Mouse (Mus musculus) neural tube, embryonic 10.5 days (tissue): ENCODE measurements around the gene Arpc3.
"Not testable (repeated sequence)": the region's sequence is repeated elsewhere in the genome, so short reads cannot be mapped to it uniquely, and the experiment has no call there.

Experiments used
- DNase-seq: peaks from one replicate; pipeline ENCODE4 v3.0.0-alpha.2; 2017; ENCODE audit warnings: low spot score; ENCODE audit errors: extremely low spot score

The Arpc3 gene

DNA sequence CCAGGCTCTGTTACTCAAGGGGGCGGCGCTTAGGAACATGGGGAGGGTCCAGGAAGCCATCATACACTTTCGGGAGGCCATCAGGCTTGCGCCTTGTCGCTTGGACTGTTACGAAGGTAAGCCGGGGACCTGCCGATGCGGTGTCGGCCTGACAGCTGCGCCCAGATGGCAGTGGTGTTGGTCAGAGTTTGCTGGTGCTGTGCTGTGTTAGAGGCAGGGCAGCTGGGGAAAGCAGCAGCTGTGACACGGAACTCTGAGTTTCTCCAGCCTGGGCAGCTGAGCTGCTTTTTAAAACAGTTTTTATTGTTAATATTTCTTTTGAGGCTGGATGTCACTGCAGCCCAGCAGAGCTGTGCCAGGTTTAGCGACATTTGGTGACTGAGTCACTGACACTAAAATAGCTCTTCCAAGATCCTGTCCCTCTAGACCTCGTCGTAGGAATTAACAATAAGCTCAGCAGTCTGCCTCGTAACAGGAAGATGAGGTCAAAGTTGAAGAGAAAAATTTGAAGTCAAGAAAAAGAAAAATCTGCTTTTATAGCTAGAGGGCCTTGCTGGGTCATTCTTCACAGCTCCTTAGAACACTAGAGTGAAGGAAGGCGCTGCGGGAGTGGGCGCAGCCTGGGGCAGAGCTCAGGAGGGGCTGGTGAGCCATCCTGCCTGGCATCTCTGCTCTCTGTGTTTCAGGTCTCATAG is 47.9 kb downstream of the Arpc3 start:
- DNase-seq, result no peak

DNA sequence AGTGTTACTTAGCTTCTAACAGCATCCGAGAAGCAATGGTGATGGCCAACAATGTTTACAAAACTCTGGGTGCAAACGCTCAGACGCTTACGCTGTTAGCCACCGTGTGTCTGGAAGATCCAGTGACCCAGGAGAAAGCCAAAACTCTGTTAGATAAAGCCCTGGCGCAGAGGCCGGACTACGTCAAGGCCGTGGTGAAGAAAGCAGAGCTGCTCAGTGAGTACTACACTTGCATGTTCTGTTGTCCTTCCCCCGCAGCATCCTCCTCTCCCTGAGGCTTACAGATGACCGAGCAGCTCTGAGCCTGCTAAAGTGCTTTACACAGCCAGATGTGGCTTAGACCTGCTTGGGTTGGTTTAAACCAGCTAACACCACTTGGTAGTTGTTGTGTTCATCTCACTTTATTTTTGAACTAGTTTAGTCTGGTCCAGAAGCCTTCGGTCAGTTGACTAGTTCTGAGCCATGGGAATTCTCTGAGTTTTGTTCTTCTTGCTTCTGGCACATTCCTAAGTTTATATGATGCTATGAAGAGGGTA is 48.5 kb downstream of the Arpc3 start:
- no peak for DNase-seq

DNA sequence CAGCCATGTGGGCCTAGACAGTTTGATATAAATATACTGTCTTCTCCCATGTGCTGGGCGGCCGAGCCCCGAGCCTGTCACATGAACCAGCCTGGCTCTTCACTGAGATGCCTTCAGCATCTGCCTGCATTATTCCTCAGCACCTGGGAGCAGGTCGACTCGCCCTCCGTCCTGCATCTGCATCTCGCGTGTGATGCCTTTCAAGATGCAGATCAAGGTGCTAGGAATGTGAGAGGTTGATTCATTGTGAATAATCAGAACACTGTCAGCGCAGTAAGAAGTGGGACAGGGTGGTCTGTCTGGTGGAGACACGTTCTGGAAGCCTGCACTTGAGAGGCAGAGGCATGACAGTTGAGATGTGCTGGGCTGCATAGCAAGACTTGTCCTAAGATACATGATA is 52.8 kb downstream of the Arpc3 start:
- DNase-seq, result no peak

DNA sequence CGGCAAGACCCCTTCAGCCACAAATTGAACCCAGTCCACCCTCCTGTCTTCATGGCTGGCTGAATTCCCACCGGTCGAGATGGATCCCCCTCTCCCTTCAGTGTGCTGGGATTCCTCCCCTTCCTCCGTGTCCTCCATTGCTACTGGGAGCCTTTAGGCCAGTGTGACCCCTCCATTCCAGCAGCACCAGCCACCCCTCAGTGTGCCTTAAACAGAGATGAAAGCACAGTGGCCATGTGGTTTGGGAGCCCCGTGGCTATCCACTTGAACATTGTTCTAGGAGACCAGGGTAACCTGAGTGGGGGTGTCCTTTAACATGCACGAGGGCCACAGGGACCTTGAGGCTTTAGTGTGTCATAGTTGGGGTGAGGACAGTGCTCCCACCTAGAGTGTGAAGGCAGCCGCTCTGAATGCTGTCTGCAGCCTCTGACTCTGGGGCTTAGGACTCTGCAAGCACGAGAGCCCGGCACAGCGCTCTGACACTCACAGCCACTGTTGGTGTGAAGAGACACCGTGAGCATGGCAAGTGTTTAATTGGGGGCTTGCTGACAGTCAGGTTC is 53.5 kb downstream of the Arpc3 start:
- DNase-seq, result no peak

DNA sequence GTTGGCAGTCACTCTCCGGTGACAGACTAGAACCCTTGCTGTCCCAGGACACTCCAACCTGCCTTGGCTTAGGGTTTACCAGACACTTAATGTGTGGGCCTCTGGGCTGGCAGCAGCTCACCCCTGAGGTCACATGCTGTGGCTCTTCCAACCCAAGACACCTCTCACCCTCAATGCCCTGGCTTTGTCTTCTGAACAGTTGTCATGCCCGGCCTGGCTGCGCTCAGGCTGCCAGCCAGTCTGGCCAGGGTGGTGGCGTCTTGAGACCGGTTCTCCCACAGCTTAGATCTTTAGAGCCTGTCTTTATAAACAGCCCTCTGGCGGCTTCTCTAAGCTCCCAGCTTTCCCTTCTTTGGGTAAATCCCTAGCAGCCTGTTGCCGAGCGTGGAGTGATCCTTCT is 56.2 kb downstream of the Arpc3 start:
- no peak for DNase-seq

DNA sequence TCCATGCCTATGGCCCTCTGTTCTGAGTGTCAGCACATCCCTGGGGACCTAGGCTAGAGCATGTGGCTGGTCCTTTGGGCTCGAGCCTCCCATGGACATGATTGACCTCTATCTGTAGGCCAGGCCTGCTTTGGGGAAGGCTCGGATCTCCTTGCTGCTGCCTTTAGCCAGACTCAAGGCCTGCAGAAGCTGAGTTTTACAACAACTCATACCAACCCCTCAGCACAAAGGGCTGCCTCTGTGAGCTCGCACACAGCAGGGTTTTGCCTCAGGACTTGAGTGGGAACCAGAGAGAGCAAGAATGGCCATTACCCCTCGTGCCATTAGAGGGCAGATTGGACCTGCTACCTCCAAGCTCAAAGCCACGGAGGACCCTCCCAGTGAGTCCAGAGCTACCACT is 57.2 kb downstream of the Arpc3 start:
- DNase-seq, result no peak

DNA sequence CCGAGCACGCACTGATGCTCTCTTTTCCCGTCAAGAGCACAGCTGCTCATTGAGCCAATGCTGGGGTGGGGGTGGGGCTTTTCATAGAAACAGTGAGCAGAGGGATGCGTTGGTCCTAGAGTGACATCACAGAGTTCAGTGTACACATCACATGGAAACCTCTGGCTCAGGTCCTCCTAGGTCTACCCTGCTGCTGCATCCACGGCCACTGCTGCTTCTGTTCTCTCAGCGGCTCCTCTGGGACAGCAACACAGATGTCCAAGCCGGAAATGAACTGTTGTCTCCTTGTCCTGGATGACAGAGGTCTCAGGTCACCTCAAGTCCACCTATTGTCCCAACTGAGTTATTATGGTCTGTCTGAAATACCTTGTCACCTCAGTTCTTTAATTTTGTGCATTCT is 58.3 kb downstream of the Arpc3 start:
- no peak for DNase-seq

DNA sequence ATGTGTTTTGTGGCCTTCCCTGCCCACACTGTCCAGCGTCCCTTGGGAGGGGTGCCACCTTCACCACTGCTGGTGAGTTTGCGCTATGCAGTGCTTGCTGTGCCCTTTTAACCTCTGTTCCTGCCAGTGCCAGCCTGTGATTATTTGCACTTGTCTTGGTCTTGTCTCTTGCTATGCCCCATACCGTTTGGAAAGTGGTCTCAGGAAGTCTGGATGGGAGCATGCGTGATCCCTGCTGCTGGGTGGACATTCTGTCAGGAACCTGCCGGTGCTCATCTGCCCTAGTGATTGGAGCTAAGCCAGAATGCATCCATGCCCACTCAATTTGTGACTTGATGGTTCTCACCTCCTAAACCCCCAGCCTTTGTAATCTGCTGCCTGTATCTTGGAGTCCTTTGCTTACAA is 59.2 kb downstream of the Arpc3 start:
- DNase-seq, result no peak

DNA sequence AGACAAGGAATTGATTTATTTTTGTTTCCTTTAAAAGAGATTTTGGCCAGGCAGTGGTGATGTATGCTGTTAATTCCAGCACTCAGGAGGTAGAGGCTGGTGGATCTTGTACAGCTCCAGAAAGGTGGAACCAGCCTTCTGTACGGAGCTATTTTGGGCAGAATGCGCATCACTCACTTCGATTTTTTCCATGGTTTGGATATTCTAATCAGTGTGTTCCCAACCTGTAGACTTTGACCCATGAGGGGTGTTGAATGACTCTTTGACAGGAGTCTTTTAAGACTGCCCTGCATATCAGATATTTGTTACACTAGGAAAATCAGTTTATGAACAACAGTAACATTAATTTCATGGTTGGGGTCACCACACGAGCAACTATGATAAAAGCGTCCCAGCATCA is 59.6 kb downstream of the Arpc3 start:
- DNase-seq, result no peak

DNA sequence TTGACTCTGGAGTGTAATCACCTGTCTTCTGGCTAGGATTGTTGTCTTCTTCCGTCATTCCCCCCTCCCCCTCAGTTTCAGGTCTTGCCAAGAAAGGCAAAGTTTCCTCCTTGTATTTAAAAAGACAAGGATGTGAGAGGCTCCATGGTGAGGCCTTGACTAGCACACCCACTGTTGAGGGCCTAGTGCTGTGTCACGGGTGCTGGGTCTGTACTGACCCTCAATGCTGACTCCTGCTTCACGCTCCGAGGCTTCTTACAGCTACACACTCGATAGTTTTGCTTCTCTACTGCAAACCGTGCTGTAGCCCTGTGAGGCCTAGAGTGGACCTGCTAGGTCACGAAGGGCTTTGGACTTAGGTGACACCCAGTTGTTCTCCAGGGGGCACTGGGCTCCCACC is 60.5 kb downstream of the Arpc3 start:
- DNase-seq, result no peak

DNA sequence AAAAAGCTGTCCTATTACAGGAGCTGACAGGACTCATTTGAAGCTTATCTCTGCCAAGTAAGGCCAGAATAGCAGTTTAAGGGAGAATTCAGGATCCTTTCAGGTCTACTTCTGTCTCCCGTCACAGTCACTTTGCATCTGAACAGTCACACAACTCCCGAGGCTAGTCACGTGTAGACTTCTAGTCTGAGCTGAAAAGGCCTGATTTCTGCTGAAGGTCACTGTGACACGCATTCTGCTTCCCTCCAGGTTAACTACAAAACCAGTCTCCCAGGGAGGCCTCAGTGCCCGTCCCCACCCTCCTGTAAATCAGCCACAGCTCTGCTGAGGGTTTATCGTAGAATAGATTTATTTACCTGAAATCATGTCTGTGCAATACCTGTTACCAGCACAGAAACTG is 61.5 kb downstream of the Arpc3 start:
- DNase-seq, result no peak

DNA sequence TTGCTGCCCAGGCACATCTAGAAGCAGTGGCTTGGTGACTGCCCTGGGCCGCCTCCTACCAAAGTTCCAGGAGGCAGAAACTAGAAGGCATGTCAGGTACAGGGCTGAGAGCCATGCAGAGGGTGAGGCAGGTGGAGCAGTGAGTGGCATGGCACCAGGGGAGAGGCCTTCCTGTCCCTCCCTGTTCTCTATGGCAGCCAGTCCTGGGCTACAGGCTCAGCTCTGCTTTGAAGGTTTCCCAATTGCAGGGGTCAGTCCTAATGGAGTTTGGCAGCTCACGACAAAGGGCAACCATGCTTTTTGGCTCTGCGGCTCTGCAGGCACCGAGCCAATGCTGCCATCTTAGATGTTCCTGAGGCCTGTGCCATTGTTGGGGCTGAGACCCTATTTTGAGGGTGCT is 62.8 kb downstream of the Arpc3 start:
- DNase-seq, result no peak

DNA sequence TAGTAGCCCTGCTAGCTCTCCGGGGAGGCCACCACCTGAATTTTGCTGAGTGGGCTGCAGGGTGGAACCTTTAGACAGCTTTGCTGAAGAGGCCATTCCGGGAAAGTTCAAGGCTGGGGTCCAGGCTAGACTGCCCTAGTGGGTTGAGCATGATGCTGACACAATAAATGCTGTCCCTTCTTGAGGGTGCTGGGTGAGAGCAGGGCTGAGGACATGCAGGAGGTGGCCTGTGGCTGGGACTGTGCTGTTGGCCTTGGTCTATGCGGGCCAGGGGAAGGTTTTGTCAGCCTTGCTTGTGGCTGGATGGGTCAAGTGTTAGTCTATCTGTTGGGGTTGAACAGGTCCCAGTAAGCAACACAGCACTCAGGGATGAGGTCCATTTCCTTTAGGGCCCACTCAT is 63.2 kb downstream of the Arpc3 start:
- no peak for DNase-seq

DNA sequence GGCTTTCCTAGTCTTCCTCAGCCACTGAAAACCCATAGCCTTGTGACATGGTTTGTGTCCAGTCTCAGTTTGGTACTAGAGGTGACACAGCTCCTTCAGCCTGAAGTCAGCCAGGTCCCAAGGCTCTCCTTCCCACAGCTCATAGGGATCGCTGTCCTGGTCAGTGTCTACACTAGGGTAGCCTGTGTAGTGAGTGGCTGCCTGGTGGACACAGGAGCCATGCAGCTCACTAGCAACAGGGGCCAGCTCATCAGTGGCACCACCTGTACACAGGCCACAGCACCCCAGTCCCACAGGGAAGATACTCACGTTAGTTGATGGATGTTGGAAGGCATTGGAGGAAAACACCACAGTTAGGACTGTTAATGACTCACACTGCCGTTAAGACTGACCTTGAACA is 63.9 kb downstream of the Arpc3 start:
- DNase-seq, result no peak

DNA sequence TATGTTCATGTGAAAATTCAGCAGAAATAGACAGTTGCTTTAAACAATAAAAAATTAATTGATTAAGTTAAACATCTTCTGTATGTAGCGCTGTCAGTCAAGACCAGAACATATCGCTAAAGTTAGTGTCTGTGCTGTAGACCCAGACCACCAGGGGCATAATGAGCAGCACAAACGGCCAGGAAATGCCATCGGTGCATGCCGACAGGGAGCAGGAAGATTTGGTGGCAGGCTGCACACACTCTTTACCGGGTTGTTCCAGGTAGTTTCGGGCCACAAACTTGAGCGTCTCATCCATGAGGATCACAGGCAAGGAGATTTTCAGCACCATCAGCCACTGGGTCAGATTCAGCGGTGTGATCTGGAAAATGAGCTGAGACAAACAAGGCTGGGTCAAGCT is 65.4 kb downstream of the Arpc3 start:
- DNase-seq, result not testable (repeated sequence)

DNA sequence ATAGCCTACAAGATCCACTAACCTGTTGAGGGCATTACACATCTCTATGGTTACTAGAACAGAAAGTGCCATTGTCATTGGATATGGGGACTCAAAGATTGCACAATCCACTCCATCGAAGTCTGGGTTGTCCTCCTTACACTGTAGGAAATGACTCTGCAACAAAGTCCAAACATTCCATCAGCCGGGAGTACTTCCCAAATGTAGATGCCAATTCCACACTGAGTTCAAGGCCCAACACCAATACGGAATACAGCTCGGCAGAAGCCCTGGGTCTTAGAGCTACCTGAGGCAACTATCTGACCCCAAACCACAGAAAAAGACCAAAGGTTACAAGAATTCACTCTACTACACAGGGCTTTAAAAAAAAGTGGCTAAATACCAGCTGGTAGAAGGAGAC is 66.4 kb downstream of the Arpc3 start:
- no peak for DNase-seq

DNA sequence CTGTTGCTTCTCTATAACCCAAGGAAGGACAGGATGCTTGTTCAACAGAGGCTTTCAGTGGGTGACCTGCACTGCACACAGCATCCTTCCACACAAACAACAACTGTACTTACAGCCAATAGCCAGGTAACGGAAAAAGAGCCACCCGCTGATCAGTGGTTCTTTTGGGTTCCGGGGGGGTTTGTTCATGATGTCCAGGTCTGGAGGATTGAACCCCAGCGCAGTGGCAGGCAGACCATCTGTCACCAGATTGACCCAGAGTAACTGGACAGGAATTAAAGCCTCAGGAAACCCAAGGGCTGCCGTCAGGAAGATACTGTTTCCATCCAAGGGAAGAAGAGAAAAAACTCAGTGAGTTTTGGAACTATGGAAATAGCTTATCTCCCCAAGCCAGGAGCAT is 67.7 kb downstream of the Arpc3 start:
- no peak for DNase-seq

DNA sequence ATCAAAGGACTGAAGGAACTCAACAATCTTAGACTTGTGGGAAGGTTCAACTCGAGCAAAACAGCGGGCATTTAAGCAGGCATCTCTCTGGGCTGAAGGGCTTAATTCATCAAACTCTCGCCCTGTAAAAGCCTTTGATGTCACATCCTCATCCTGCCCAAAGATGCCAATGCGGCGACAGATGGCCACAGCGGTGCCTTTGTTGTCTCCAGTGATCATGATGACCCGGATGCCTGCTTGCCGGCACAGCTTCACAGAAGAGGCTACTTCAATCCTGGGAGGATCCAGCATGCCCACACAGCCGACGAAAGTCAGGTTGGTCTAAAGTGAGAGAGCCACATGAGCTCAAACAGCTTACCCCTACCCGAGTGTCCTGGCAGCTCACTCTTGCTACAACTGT is 69.0 kb downstream of the Arpc3 start:
- no peak for DNase-seq

DNA sequence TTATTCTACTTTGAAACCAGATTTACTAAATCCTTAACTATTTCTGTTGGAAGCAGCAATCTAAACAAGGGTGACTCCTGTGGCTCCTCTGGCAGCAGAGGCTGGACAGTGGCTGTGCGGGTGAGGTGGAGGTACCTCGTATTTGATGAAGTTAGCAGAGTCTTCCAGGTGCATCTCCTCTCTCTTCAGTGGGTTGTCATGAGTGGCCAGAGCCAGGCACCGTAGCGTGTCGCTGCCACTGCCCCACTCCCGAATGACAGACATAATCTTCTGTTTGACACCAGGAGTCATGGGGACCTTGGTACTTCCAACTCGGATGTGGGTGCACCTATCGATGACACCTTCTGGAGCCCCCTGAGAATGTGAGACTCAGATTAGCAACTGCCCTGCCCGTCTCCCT is 69.8 kb downstream of the Arpc3 start:
- no peak for DNase-seq
